Mouse (Mus musculus) v-Abl transformed pro-B cells (cell line): ENCODE measurements around the gene Phf7.

Experiments
- in situ Hi-C, 2 experiments: fragments of 400-800 bp; cut with MboI; formaldehyde crosslinking; loops; one replicate each; pipeline ENCODE4 v1.15.1; 2025; ENCODE audit not compliant: unreplicated experiment in 2 of 2

Phf7 gene

DNA sequence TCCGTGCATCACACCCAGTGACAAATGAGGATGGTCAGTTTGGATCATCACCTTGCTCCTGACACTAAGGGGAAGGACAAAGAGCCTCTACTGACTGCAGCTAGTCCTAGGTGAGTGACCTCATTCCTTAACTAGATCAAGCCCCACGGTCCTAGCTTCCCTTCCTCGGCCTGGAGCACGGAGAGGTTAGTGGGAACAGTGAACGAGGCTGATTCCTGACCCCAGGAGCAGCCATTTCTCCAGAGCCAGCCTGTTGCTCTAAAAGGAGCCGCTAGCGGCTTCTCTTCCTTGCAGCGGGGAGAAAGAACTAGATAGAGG is 45.9 kb downstream of the Phf7 start:
- in situ Hi-C loops, result loop anchor here (5.0 to 25.0 kb wide), 2 partner anchors 37 to 882 kb away; partner anchors contain the start of genes Dph3 (in 1 of the 2) and Oxnad1 (in 1 of the 2)

DNA sequence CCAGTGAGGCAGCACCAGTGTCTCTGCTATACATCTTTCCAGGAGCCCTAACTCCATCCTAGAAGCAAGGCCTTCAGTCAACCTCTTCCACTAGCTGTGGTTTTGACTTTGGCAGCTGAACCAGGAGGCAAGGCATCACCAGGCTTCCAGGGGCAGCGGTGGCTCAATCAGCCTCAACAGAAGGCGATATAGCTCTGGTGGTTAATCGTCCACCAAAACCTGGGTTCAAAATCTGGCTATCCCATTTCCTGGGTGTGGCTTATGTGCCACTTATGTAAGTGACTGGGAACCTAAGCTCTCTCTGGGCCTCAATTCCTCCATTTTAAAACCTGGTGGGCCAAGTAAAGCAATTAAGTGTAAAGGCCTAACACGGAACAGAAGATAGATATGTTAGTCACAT is 46.3 kb downstream of the Phf7 start:
- in situ Hi-C loops, result loop anchor here (5.0 to 25.0 kb wide), 2 partner anchors 37 to 882 kb away; partner anchors contain the start of genes Dph3 (in 1 of the 2) and Oxnad1 (in 1 of the 2)

DNA sequence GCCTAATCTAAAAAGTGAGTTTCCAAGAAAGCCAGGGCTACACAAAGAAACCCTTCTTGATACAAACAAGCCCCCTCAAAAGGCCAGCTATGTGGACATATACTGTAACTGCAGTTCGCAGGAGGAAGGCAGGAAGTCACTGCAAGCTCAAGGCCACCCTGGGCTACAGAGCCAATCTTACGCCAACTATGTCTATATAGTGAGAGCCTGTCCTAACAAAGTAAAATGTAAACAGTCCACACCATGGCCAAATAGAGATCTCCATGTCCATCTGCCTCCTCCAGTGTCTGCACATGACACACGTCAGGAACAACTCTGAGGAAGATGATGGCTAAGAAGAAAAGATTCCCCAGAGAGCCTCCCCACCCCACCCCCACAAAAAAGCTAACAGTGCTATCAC is 51.1 kb downstream of the Phf7 start:
- in situ Hi-C loops, result loop anchor here in 1 of 2 experiments (25.0 kb wide), 1 partner anchor 887 kb away; the partner anchor contains the start of genes Dph3 and Oxnad1

DNA sequence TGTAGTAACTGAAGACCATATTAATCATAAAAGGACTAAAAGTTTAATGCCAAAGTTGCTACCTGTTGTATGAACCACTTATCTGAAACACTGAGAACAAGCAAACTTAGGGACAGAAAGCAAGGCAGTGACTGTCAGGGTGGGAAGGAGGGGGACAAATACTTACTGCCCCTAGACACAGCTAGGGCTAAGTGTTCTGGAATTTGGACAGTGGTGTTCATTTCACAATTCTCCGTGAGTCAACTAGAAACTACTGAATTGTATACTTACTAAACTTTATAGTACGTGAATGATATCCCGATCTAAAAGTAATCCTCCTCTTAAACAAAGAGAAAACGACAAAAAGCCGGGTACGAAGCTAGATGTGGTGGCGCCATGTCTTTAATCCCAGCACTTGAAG is 51.5 kb downstream of the Phf7 start:
- in situ Hi-C loops, result loop anchor here (5.0 to 10.0 kb wide), 3 partner anchors 77 to 325 kb away; partner anchors contain the start of gene Mustn1 (in 1 of the 2)

DNA sequence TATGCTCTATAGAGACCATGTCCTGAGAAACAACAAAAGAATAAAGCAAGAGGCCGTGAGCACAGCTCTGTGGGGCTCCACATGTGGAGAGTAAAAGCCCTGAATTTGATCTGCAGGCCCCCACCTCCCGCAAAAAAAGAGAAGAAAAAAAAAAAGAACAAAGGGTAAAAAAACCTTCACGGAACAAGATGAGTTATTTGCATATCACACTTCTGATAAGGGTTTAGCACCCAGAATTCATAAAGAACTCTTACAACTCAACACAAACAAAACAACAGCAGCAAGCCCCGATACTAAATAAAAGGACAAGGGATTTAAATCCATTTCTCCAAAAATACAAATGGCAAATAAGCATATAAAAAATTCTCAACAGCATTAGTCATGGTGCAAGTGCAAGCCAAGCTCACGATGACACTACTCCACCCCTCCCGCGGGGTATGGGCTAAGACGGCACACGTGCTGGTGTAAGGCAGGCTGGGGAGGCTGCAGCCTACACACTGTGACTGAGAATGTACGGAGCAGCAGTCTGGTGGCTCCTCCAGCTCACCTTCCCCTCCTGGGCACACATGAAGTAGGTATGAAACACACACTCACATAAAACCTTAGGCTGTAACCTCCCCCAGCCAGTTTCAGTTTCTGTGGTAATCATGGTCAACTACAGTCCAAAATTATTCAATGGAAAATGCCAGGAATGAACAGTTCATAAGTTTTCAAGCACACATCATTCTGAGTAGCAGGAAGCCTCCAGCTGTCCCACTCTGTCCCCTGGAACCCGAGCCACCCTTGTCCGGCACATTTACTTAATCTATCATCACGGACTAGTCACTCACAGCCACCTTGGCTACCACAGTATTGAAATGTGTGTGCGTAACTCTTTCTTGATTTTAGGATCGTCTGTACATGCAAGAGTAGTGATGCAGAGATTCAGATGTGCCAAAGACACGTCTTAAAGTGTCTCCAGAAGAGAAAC is 53.3 kb downstream of the Phf7 start:
- in situ Hi-C loops, result loop anchor here (5.0 to 10.0 kb wide), 3 partner anchors 76 to 323 kb away; partner anchors contain the start of gene Mustn1 (in 1 of the 2)

DNA sequence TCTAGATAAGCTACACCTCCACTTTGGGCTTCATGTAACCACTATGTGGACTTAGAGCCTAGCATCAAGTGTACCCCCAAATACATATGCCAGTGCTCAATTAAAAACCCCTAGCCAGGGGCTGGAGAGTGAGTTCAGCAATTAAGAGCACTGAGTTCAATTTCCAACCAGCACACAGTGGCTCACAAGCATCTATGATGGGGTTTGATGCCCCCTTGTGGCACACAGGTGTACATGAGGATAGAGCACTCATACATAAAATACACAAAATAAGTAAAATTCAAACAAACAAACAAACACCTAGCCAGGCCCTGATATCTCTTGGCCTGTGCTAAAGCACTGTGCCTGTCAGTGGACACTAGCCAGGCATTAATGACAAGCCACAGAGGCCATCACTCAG is 55.1 kb downstream of the Phf7 start:
- in situ Hi-C loops, result loop anchor here (5.0 to 10.0 kb wide), 3 partner anchors 74 to 321 kb away; partner anchors contain the start of gene Mustn1 (in 1 of the 2)

DNA sequence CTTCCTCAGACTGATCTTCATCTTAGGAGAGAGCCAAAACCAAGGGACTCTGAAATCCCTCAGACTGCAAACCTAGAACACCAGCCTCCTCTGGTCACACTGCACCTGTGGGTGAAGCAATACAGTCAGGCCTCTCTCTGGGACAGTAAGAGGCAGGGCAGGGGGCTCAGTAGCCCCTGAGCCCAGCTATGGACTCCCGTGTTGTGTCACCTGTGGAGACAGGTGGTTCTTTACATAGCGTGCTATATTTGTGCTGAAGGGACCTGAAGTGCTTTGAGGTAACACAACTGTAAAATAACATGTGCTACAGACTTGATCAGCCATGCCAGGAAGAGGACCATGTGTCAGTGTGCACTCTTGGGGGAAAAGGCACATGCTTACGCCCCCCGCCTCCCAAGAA is 55.6 kb downstream of the Phf7 start:
- in situ Hi-C loops, result loop anchor here (5.0 to 10.0 kb wide), 3 partner anchors 73 to 321 kb away; partner anchors contain the start of gene Mustn1 (in 1 of the 2)

DNA sequence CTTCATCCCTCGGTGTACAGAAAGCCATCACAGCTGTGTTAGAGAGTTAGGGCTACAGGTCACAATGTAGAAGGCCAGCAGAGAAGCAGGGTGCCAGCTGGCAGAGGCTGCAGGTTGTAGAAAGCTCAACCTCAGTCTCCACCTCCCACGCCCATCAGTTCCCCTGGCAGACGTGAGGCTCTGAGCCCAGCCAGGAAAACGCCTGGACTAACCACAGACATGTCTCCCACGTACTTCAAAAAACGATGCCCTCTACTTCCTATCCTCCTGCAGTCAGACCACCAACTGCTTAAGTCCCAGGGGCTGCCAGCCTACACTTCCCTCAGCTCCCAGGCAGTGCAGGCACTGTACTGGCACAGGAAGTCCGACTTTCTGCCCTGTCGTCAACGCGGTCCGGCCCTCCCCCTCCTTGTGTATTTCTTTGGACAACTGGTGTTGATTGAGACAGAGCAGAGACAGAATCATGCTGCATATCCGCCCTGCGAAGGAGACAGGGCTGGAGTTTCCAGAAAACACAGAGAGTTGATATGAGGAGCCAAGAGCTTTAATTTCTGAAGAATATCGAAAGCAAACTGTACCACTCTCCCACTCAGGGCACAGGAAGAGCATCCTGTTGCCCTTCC is 56.1 kb downstream of the Phf7 start:
- in situ Hi-C loops, result loop anchor here (5.0 to 10.0 kb wide), 3 partner anchors 73 to 320 kb away; partner anchors contain the start of gene Mustn1 (in 1 of the 2)

DNA sequence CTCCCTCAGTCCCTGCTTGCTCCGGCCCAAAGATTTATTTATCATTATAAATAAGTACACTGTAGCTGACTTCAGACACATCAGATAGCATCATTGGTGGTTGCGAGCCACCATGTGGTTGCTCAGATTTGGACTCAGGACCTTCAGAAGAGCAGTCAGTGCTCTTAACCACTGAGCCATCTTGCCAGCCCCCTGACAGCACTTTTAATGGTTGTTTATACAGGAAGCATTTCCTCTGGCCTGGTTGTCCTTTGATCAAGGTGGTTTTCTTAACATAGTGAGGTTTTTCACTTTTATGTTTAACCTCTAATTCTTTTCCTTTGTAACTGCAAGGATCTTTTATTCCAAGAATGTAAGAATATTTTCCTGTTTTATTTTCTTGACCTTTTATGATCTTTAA is 56.7 kb downstream of the Phf7 start:
- in situ Hi-C loops, result loop anchor here (10.0 kb wide), 2 partner anchors 170 to 320 kb away; partner anchors contain the start of gene Mustn1 (in 1 of the 2)

DNA sequence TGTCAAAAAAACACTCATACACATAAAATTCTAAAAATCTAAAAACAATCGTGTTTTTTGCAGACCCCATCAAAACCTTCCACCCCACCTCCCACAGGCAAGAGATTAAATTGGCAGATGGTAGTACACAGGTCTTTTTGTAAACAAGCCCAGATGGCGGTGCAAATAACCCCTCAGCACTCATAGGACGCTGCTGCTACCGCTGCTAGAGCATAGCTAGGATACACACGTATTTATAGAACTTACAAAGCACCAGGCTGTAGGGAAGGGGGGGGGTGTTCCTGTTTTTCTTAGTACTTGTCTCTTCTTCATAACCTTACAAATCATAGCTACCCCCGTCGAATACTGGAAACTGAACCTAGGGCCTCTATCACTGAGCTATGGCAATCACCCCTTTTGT is 57.3 kb downstream of the Phf7 start:
- in situ Hi-C loops, result loop anchor here (10.0 kb wide), 2 partner anchors 169 to 319 kb away; partner anchors contain the start of gene Mustn1 (in 1 of the 2)

DNA sequence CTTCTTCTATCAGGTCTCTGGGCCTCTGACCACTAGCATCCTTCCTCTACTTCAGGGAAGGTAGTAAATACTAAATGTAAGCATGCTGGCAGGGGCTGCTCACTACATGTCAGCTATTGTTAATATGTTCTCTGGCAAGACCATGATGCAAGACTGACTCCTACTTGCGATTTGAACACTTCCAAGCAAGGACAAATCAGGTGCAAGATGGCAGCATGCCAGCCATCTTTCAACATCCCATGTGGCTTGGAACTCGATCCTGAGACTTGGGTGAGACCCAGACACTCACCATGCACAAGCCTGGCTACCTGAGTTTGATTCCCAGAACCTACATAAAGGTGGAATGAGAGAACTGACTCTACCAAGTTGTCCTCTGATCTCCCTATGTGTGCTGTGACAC is 59.2 kb downstream of the Phf7 start:
- in situ Hi-C loops, result loop anchor here (10.0 kb wide), 2 partner anchors 167 to 317 kb away; partner anchors contain the start of gene Mustn1 (in 1 of the 2)

DNA sequence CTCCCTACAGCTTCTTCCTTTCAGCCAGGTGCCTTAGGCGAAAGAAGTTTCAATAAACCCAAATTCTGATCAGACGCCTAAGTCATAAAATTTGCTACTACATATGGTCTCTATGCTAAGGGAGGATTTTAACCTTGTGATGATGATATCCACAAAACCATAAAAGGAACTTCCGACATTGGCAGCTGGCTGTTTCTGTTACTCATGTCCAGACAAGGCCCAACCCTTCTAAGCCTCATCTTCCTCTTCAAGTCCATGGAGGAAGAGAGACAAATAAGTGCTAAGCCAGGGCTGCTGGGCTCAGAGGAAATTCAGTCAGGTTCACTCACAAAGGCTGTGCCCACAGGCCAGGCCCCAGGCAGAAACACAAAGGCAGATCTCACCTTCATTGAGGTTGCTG is 61.8 kb downstream of the Phf7 start:
- in situ Hi-C loops, result no loop called here

DNA sequence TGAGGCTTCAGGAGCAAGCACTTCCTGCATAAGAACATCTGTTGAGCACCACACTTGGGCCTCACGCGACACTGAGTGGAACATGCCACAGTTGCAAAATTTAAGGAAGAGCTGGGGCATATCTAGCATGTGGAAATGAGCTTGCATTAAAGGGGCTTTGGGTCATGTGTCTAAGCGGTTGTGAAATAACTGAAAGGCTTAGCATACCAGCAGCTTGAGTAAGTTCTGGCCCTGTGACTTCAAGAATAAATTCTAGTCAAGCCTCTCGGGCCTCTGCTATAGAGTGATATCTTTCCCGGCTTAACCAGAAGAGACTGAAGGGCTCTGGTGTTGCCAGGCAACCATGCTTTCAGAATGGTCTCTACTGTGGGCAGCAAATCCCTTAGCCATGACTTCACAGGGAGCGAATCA is 62.3 kb downstream of the Phf7 start:
- in situ Hi-C loops, result no loop called here
